ENCODE assay signal across 11 mouse cellular contexts in the genomic region with DNA sequence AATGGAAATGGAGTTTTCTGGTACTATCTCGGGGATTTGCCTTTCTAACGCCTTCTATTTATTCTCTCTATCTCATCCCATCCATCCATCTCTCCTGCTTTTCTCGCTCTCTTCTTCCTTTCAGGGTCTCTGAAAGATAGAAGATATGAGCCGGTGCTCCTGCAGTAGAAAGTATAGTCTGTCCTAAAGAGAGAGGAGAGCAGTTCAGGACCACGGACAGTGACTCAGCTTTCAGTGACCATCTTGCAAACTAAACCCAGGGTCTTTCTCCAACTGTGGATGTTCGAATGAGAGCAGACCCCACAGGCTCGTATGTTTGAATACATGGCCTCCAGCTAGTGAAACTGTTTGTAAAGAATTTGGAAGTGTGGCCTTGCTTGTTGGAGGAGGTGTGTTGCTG. TPM values are rescaled to one million over a fixed set of nuclear protein-coding genes. Genes with fewer than 3 reads are reported as not detected.
A peak's percentile ranks its signal among the peaks of the same experiment; 100 is the strongest.
DNase-seq lines count a peak whose midpoint lies in the region; ATAC-seq lines count a peak whose summit lies in the region.
"Had no signal": no experiment of that assay in that cellular context is flagged by ENCODE, and none has a peak within 500 bp of the region (broad histone marks: within the 10 kb centered on the region; RNA-seq: fewer than 3 reads in every experiment).

No protein-coding gene starts in this region.

- no peak for ATAC-seq in CD4-positive, CD25-positive, alpha-beta regulatory T cell, adult 4 months

- intact Hi-C loops in left cerebral cortex, postnatal 10 days (cut with DNase I): no loop called here

- peak; percentile 44 for DNase-seq in CD4-positive, CD25-positive, alpha-beta regulatory T cell, adult 2 months (ENCODE audit: low read depth, low spot score)
- peak; percentile 13 for DNase-seq in lung, postnatal 10 days
- no peak for DNase-seq in lung, postnatal 25 days (ENCODE audit: low spot score)
- peak; percentile 37 for DNase-seq in embryo, embryonic 9.5 days (ENCODE audit: extremely low spot score)
- peak; percentile 59 for DNase-seq in retina, postnatal 1 day
- DNase-seq in cerebellum, adult 11-12 months: no peak
- DNase-seq in left cerebral cortex, postnatal 10 days (ENCODE audit: extremely low spot score in 1 of 2, low spot score in 2 of 2): no peak
- DNase-seq: gastrocnemius, postnatal 36 days; kidney, postnatal 14 days had no signal

RNA-seq across cellular contexts. Expression of a gene that starts 30.3 kb away (rescaled TPM):
- 1 to 10 TPM; 4.0 to 4.6 TPM for polyA plus RNA-seq in CD4-positive, CD25-positive, alpha-beta regulatory T cell, adult 4 months (2017; shearing (Covaris generic))
- 100 to 1,000 TPM; 373 to 406 TPM for total RNA-seq in left cerebral cortex, postnatal 10 days (2021)

RNA-seq across cellular contexts. Expression of a gene that starts 36.3 kb away (rescaled TPM):
- polyA plus RNA-seq in CD4-positive, CD25-positive, alpha-beta regulatory T cell, adult 4 months (2017; shearing (Covaris generic)): not detected
- total RNA-seq in left cerebral cortex, postnatal 10 days (2021): under 1 TPM in 1 of 2 experiments, not detected in 1; 0.22 TPM
- total RNA-seq: gastrocnemius, postnatal 36 days; heart, postnatal 14 days had no signal

RNA-seq across cellular contexts. Expression of a gene that starts 59.9 kb away (rescaled TPM):
- not detected for polyA plus RNA-seq in CD4-positive, CD25-positive, alpha-beta regulatory T cell, adult 4 months (2017; shearing (Covaris generic))
- not detected for total RNA-seq in left cerebral cortex, postnatal 10 days (2021)
- total RNA-seq: gastrocnemius, postnatal 36 days; heart, postnatal 14 days had no signal

Comparison
In these comparisons a context has a peak if more than half of its experiments do, and no peak if none do; other contexts are left out.
1. DNase-seq: peak in CD4-positive, CD25-positive, alpha-beta regulatory T cell, adult 2 months (single experiment), lung, postnatal 10 days (single experiment), embryo, embryonic 9.5 days (single experiment) and retina, postnatal 1 day (single experiment); none in lung, postnatal 25 days (single experiment), cerebellum, adult 11-12 months (single experiment) and left cerebral cortex, postnatal 10 days (0 of 2).